Mouse (Mus musculus) heart, adult 11 months (tissue): ENCODE measurements around the gene Fyb2.

ENCODE experiments used
- DNase-seq: peaks from one replicate; pipeline ENCODE4 v3.0.0; 2022

Gene Fyb2

DNA sequence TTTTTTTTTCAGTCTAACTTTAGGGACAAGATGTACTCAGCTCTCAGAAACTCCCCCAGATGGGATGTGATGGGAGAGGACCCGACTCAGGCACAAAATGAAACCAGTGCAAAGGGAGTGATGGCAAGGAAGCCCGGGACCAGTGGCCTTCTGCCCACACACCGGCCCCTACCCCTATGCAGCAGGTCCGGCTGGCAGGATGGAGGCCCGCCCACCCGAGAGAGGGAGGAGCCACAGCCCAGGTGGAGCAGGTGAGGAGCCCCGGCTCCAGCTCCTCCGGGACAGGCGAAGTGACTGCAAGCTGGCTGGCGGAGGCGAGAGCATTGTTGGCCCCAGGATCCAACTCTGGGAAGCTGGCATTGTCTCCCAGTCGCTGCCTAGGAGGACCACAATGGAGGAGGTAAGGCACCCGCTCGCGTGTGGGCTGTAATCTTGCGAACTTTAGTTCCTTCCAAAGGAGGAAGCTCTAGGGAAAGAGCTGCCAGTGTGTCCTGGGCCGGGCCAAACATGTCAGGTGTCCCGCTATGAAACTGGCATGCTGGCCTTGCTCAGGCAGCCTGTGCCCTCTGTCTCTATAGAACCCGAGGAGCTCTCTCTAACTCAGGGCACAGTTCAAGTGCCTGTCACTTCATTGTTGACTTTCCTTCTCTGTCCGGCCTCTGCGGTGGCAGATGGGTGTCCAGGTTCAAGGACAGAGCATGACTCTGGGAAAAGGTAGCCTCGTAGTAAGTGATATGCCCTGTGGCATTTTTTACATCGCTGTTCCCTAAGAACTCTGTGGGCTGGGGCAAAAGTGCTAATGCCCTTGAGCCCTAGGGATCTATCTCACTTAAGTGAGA lies at the start of gene Fyb2:
TSS of gene Fyb2 (plus strand) at position 166 of the 839 bp plus-strand sequence.
- DNase-seq = no peak

DNA sequence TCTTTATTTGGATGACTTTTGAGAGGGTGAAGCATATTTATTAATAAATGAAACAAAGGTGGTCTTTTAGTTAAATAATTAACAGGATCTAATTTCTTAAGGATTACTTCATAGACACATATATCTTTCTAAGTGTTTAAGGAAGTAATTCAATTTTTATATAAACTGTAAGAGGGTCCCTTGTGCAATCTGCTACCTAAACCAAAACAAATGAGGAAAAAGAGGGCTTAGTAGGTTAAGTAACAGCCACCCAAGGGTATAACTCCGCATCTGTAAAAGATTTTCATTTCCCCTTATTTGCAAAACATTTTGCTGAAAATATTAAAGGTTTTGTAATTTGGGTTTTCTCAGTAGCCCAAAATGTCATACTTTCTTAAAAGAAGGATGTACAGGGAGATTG lies 48.9 kb upstream of the Fyb2 start:
- DNase-seq = no peak

DNA sequence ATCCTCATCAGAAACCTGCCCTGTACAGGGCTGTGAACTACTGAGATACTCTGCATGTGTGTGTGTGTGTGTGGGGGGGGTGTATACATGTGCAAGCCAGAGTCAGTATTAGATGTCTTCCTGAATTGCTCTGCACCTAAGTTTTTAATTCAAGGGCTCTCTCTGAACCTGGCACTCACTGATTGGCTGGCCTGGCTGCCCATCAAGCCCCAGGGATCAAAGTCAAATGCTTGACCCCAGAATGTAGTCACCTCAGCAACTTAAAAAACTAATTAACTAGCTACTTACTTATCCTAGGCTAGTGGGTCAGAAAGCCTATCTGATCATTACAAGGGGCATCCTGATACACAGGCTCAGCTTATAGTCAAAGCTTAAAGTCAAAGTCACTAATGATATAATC lies 43.7 kb upstream of the Fyb2 start:
- DNase-seq = peak; percentile 43

GRCm38 (mm10) chr4:104870196-104870595 lies 43.1 kb upstream of the Fyb2 start:
- DNase-seq = peak; percentile 82

- peak; percentile 30 for DNase-seq
Measured at GRCm38 (mm10) chr4:104875832-104876231, 37.4 kb upstream of the Fyb2 start.

- DNase-seq = peak; percentile 30
Measured at GRCm38 (mm10) chr4:104876323-104876722, 36.9 kb upstream of the Fyb2 start, which contains the start of gene C8a. Gene C8a, minus strand, starts transcription at chr4:104876398.

DNA sequence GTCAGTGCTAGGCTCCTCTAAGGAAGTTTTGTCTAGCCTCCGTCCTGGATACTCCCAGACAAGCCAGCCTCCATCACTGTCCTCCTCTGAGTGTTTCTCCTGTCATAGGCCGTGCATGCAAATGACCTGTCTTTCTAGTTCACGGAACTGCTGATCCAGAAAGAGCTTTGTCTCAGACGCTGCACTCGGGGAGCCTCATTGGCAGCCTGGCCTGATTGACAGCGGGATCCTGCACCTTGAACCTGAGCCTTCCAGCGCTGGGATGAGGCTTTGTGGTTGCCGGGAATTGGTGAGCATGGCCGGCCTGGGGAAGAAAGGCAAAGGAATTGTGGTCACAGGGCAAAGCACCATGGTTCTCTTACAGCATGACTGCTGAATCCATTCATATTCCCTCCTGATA lies 25.8 kb upstream of the Fyb2 start:
- peak; percentile 80 for DNase-seq

DNA sequence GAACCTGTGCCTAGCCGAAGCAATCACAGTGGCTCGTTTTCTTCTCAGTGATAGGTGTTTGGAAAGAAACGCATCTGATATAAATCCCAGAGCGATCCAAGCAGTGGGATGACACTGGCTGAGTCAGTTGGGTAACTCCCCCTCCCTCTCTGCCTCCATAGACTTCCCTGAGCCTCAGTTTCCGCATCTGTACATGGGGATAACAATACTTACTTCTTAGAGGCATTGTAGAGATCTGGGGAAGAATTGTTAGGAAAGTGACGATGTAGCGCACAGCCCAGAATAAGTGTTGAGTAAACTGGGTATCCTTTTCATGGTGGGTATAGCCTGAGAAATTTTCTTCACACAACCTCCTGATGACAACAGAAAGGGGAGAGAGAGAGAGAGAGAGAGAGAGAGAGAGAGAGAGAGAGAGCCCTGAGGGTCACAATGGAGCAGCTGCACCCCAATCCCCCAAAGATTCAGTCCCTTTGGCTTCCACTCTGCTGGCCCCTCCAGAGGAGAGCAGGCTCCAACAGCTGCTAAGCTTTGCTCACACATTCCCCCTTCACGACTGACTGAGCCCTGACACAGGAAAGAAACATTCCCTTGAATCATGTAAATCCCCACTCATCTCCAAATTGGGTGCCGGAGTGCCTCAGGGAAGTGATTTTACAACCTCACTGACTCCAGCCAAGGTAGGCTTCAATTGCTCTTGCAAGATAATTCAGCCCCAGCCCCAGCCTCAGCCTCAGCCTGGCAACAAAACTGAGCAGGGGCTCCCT lies 24.6 kb upstream of the Fyb2 start:
- DNase-seq = peak; percentile 55

GRCm38 (mm10) chr4:104891708-104892107 lies 21.5 kb upstream of the Fyb2 start:
- peak; percentile 88 for DNase-seq

DNA sequence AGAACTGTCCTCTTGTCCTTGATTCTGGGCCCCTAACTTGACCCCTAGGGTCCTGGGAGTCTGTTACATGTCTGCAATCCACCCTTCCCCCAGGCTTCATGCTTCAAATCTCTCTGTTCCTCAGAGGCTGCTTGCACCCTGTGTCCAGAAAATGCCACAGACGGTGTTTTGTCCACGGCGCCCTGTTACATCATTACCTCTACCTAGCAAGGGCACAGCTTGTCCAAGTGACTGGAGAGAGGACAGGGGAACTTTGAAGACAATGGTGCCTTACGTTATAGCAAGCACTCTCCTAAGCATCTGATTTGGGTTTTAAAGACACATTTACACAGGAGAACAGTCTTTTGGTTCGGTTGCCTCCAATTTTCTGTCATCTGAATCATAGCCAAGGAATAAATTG lies 19.7 kb upstream of the Fyb2 start:
- DNase-seq = peak; percentile 74

DNA sequence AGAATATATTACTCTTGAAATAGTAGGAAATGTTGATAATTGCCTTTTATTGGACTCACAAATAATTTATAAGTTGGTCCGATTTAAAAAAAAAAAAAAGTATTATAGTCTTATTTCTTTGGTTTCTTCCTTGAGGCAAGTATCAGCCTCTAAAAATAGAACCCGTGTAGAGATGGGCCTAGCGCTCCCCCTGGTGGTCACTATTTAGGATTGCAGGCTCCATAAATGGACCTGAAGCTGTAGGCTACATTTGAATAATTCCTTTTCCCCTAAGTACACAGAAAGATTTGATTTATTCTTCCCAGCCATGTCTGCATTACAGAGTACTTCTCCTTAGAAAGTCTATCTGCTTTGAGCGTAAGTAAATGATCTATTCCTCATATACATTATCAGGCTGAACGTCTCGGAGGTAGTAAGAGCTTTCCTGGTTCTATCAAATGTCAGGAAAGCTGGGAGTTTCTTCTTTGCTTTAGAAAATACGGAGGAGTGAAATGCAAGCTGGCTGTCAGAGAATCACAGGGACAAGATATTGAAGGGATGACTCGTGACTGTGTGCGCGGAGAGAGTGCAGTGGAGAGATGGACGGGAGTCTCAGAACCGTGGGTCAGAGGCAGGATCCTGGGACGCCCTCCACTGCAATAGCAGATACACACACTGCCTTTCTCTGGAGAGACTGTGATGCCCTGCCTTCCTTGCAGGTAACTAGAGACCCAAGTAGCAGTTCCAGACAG lies 19.1 kb upstream of the Fyb2 start:
- peak; percentile 66 for DNase-seq

GRCm38 (mm10) chr4:104902836-104903235 lies 10.4 kb upstream of the Fyb2 start:
- no peak for DNase-seq

DNA sequence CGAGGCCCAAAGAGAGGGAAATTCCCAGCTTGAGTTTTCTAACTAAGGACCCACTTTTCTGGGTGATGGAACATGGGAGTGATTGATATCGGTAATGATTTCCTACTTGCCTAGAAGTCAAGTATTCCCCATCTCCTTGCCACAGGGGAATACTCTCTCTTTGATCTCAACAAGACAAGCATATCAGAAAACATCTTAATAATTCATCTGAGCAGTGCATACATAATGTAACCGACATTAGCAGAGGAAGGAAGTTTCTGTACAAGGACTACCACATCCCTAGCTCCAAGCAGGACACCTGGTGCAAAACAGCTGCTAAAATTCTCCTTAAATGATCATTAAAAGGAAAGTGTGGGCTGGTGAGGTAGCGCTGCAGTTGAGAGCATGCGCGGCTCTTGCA lies 8.2 kb upstream of the Fyb2 start:
- DNase-seq = no peak

GRCm38 (mm10) chr4:104911685-104912084 lies 1.6 kb upstream of the Fyb2 start:
- DNase-seq = peak; percentile 93

GRCm38 (mm10) chr4:104914711-104915247 lies 1.5 kb downstream of the Fyb2 start:
- DNase-seq = no peak

GRCm38 (mm10) chr4:104918017-104918416 lies 4.8 kb downstream of the Fyb2 start:
- DNase-seq = no peak

- no peak for DNase-seq
Measured at GRCm38 (mm10) chr4:104925383-104925782, 12.1 kb downstream of the Fyb2 start.

- peak; percentile 70 for DNase-seq
Measured at GRCm38 (mm10) chr4:104929165-104929564, 15.9 kb downstream of the Fyb2 start.

DNA sequence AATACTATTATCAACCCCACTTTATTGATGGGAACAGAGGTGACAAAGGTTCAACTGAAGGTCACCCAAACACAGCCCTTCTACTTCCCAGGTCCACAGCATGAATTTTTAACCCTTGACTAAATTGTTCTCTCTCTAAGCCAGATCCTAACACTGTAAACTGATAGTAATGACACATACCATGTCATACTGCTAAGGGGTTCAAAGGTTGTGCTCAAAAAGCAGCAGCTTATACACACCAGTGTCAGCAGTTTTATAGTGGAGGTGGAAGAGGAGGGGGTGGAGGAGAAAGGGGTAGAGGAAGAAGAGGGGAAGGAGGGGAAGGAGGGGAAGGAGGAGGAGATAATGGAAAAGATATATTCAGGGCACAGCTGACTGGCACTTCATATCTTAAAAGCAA lies 20.4 kb downstream of the Fyb2 start:
- DNase-seq = no peak

- peak; percentile 70 for DNase-seq
Measured at GRCm38 (mm10) chr4:104934997-104935396, 21.7 kb downstream of the Fyb2 start.

GRCm38 (mm10) chr4:104935436-104935835 lies 22.2 kb downstream of the Fyb2 start:
- no peak for DNase-seq

DNA sequence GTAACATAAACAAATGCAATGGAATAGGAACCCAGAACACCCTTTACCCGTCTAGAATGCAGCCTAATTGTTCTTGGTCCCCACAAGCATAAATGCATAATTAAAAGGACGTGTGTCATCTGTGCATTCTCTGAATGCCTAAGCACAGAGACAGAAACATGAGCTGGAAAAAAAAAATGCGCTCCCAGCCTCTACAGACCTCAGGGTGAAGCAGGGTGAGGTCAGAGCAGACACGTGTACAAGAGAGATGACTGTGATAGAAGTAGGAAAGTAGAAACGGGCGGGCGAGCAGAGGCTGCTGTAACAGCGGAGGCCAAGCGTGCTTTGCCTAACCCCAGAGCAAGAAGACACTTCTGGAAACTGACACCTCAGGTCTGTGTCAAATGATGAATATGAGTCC lies 22.8 kb downstream of the Fyb2 start:
- peak; percentile 85 for DNase-seq

DNA sequence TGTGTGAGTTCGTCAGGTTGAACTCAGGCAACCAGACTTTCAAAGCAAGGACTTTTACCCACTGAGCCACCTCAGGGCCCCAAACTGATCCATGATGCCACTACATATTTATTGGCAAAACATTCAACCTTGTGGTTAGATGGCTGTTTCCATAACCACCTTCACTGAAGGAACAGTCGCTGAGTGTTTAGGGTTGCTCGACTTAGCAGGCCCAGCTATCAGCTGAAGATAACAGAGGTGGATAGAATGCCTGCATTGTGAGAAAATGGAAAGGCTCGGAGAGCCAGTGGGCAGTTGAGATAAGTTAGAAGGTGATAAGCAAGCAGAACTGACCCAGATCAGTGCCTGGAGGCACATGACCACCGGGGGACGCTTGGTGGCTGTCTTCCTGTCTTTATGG lies 26.3 kb downstream of the Fyb2 start:
- peak; percentile 68 for DNase-seq
